Mouse (Mus musculus) heart, postnatal 36 days (tissue): ENCODE measurements around the gene Lrp5. TPM values are rescaled to one million over a fixed set of nuclear protein-coding genes. Genes with fewer than 3 reads are reported as not detected.

Experiments
- DNase-seq, 2 experiments: peaks; one replicate each; pipeline ENCODE4 v3.0.0; 2021 to 2022
- intact Hi-C: fragments of 180-260 bp; cut with DNase I; formaldehyde crosslinking; loops from one replicate; pipeline ENCODE4 v1.15.1; 2025
- total RNA-seq, 2 experiments: library from RNA; stranded (reverse); gene quantifications; 2 replicates each; pipeline ENCODE4 v1.2.3; 2021

Gene Lrp5
- total RNA-seq, 2 experiments from 2014 or later = 51.3 to 60.3 TPM

GRCm38 (mm10) chr19:3698035-3698434 is 11.7 kb upstream of the Lrp5 start:
- DNase-seq = no peak
- intact Hi-C loops = loop anchor here (2.0 kb wide), 1 partner anchor 21 kb away; no protein-coding TSS in a partner anchor

GRCm38 (mm10) chr19:3695976-3696375 is 9.6 kb upstream of the Lrp5 start:
- intact Hi-C loops = no loop called here

DNA sequence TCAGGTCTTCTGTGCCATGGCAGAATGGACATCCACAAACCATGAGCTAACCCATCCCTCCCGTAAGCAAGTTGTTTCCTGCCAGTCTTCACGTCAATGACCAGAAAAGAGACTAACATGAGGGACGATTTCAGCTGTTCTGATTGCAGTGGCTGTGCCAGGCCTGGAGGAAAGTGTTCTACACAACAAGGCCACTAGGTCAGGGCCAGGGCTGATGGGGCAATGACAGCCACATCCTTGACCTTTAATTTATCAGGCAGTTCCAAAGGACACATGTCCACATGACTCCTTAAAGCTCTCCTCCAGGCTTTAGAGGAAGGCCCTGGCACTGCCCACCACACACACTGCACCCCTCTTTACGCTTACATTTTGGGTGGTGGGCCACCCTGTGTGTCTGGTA is 9.1 kb upstream of the Lrp5 start:
- intact Hi-C loops = no loop called here
- no peak for DNase-seq

More at GRCm38 (mm10) chr19:3695976-3696375, 9.6 kb upstream of the Lrp5 start:
- no peak for DNase-seq

DNA sequence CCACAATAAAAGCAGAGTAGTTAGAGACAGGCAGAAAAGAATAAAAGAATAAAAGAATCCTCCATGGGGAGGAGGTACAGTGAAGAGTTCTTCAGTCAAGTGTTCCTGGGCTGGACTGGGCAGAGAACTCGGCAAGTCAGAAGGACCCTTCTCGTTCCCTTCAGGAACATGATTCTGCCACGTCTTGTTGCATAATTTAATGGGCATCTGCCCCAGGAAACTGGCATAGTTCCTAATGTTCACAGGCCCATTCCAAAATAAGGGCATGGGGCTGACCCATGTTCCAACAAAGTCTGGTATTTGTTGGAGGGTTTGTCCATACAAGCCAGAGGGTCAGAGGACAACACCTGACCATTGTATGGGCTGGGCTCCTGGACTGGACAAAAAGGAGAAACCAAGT is 8.6 kb upstream of the Lrp5 start:
- no peak for DNase-seq
- intact Hi-C loops = no loop called here

DNA sequence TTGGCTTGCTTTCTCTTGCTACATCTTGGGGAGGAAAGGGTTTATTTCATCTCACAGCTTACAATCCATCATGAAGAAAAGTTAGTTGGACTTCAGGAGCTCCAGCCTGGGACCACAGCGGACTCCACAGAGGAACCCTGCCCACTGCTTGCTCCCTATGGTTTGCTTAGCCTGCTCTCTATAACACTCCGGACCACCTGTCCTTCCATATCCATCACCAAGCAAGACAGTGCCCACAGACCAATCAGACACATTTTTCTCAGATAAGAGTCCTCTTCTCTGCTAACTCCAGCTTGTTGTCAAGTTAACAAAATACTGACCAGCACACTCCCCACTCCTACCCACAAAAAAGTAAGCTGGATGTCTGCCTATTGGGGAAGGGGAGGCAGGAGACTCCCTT is 8.1 kb upstream of the Lrp5 start:
- intact Hi-C loops = no loop called here
- DNase-seq = no peak

GRCm38 (mm10) chr19:3692414-3693145 is 6.2 kb upstream of the Lrp5 start:
- no peak for DNase-seq
- intact Hi-C loops = no loop called here

DNA sequence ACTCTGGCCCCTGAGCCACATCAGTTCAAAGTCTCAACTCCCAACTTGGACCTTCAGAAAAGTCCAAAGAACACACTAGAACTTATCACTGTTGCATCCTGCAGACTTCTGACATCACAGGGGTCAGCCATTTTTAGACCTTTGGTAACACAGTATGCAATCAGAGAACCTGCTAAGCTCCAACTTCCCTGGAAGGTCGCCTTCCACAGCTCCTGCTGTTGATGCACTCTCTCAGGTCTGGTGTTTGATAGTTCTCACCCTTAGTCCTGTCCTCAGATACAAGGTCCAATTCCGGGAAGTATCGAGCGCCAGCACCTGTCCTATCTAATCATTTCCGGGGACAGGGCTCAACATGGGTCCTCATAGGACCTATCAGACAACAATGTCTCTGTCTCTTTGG is 5.0 kb upstream of the Lrp5 start:
- intact Hi-C loops = no loop called here
- DNase-seq = no peak

- no peak for DNase-seq
Observed at GRCm38 (mm10) chr19:3687676-3688171, 1.4 kb upstream of the Lrp5 start.

GRCm38 (mm10) chr19:3685611-3686214 is 651 bp downstream of the Lrp5 start:
- intact Hi-C loops = loop anchor here (2.0 to 5.0 kb wide), 3 partner anchors 17 to 43 kb away; partner anchors contain the start of gene 1810055G02Rik
- DNase-seq = peak; percentile 53 to 62

More at GRCm38 (mm10) chr19:3687676-3688171, 1.4 kb upstream of the Lrp5 start:
- intact Hi-C loops = loop anchor here (2.0 to 5.0 kb wide), 2 partner anchors 21 to 45 kb away; partner anchors contain the start of gene 1810055G02Rik

- DNase-seq = peak in 1 of 2 experiments; percentile 48
- intact Hi-C loops = loop anchor here (2.0 to 5.0 kb wide), 2 partner anchors 16 to 43 kb away; no protein-coding TSS in a partner anchor
Observed at GRCm38 (mm10) chr19:3684957-3685580, 1.3 kb downstream of the Lrp5 start.

- intact Hi-C loops = loop anchor here (2.0 kb wide), 1 partner anchor 16 kb away; no protein-coding TSS in a partner anchor
- no peak for DNase-seq
Observed at GRCm38 (mm10) chr19:3684414-3684813, 1.9 kb downstream of the Lrp5 start.

DNA sequence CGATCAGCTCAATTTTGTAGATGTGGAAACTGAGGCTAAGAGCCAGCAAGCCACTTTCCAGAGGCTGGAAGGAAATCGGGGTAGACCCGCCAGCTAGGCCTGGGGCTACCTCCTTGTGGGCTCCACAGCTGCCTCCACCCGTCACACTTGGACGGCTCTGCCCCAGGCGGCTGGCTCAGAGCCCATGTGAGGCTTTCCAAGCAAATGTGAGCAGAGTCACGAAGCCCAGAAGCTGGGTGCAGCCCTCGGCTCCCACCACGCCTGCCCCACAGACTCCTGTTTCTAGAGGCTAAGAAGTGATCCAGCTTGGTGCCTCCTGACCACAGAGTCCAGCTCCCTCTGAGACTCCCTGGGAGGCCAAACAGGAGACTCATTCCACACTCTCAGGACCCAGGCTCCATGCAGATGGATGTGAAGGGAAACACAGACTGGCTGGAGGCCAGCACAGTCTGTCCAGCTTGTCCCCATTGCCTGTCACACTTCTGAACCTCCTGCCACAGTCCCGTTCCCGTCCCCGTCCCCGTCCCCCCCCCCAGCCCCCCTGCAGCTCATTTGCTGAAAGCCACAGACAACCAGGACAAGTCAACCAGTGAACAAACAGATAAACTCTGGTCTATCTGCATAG is 4.9 kb downstream of the Lrp5 start:
- DNase-seq = peak; percentile 90 to 93
- intact Hi-C loops = no loop called here

DNA sequence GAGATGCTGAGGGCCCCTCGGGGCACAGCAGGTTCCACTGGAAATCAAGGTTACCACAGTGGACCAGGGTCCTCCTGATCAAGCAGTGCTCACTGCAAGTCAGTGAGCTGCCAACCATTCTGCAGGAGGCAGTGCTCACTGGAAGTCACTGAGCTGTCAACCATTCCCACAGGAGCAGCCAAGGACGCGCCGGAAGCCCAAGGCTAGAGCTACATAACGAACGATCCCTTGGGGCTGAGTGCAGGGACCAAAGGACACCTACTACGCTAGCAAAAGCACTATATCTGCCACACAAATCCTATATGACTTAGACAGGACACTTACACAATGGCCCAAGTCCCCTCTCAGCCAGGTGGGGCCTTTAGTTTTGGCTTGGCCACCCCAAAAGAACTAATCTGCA is 5.6 kb downstream of the Lrp5 start:
- intact Hi-C loops = no loop called here
- peak in 1 of 2 experiments; percentile 38 for DNase-seq

DNA sequence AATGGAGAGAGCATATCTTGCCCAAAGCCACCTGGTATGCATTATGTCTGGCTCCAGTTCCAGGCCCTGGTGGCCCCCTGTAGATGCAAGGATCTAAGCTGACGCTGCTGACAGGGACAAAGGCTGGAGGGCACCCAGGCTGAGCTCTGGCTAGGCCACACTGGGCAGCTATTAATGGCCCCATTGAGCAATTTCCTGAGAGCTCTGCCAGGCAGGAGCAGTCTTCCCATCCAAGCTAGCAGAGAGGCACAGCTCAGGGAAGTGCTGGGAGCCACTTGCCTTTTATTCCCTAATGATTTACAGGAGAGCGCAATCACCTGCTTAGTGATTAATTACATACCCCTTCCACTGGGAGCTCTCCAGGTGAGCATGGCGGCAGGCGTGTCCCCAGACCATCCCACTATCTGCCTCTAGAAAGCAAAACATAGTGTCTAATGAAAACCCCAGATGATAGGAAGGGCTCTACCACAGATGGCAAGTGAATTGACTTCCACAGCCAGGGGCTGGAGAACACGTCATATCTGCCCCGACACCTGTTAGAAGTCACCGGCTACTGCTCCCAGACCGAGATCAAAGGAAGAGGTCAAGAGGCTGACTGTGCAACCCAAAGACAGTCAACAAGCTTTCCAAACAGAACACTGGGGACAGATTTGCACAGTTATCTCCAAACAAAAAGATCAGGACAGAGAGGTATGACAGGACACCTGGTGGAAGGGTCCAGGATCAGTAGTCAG is 12.1 kb downstream of the Lrp5 start:
- peak; percentile 63 to 67 for DNase-seq
- intact Hi-C loops = no loop called here

- DNase-seq = no peak
- intact Hi-C loops = no loop called here
Observed at GRCm38 (mm10) chr19:3673149-3673548, 13.2 kb downstream of the Lrp5 start.

DNA sequence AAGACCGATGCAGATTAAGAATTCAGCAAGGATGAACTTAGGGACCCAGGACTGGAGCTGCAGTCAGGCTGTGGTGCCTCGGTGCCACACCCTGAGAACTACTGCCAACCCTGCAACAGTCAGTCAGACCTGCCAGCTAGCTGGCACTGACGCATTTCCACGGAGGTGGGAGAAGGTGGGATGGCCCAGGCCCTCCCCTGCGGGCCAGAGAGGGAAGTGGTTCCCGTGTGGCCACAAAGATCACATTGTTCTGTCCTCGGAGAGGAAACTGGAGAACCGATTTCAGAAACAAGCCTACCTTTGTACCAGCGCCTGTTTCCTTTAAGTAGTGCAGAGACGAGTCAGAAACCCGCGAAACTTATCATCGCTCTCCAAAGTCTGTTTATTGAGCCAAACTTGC is 17.3 kb downstream of the Lrp5 start:
- DNase-seq = peak; percentile 62
- intact Hi-C loops = loop anchor here (2.0 kb wide), 1 partner anchor 16 kb away; no protein-coding TSS in a partner anchor

DNA sequence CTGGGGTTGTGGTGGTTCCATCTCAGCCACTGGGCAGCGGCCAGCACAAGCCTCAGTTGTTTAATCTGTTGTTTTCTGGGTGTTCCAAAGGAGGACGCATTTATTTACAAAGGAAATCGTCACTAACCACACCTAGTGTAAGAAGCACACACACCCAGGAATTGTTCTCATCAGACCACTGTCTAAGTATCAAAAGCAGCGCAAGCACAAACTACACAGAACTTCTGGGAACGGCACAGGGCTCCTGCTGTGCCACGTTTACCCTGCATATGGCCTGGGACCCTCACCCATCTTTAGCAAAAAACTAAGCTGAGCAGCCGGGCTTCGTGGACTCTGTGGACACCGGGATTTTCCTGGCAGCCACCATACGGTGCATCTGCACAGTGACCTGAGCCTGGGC is 17.8 kb downstream of the Lrp5 start:
- intact Hi-C loops = loop anchor here (2.0 kb wide), 1 partner anchor 16 kb away; no protein-coding TSS in a partner anchor
- no peak for DNase-seq

DNA sequence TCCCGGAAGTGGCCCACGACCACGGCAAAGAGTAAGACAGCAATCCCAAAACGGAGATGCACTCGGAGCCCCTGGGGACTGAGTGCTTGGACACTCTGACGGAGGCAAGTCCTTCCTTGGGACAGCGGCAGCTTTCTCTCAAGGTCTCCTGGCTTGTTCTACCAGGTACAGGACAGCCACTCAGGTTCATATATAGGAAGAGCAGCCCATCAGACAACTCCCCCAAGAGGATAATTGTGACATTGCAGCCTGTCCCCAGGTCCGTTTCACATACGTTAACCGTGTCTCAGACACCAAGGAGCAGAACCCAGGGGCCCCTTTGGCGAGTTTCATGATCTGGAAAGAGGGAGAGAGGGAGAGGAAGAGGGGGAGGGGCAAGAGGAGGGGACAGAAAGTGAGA is 18.4 kb downstream of the Lrp5 start:
- no peak for DNase-seq
- intact Hi-C loops = loop anchor here (2.0 kb wide), 1 partner anchor 17 kb away; no protein-coding TSS in a partner anchor

DNA sequence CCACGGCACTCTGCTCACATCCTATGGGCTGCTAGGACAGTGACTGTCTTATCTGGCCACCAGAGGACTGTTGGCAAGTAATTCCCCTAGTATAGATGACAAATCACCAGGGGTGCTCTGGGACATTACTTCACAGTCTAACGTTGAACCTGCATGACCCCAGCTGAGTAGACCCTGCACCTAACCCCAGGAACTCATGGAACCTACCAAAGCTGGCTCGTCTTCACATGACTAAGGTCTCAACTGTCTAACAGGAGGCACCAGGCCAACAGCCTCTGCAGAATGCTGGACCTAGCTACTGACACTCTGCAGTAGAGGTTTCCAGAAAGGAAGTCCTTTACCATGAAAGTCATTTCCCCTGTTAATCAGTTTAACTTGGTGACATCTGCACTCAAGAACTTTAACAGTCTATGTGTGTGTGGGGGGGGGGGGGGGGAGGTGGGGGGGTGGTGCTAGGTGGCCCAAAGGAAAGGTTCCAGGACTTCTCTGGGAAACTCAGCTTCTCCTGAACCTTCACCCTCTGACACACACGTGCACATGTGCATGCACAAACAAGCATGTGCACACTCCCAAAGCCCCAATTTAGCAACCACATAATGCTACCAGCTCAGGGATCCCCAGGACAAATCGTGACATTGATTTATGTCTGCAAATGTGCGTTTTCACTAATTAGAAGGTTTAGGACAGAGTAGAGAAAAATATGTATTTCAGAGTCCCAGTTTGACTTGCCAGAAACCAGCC is 19.0 kb downstream of the Lrp5 start:
- intact Hi-C loops = no loop called here
- no peak for DNase-seq
